Mouse (Mus musculus): ENCODE measurements around the gene Ch25h. TPM values are rescaled to one million over a fixed set of nuclear protein-coding genes. Genes with fewer than 3 reads are reported as not detected.

Gene Ch25h
- polyA plus RNA-seq, 1 experiment from 2014 or later, result 0.39 TPM

GRCm38 (mm10) chr19:34444785-34445184 is 30.2 kb downstream of the Ch25h start:
- H3K4me2 ChIP-seq (ENCODE audit: low read length), result no peak overlapping the region
- H3K4me3 ChIP-seq (replicated peaks; ENCODE audit: low read length), result no peak overlapping the region
- no peaks in the 10 kb centered on the region for H3K4me1 ChIP-seq (replicated peaks; ENCODE audit: control insufficient read depth, insufficient read depth, low read length)
- no peak overlapping the region for H3K9ac ChIP-seq (replicated peaks; ENCODE audit: low read depth, low read length)
- H3K27me3 ChIP-seq (replicated peaks; ENCODE audit: control insufficient read depth, insufficient read depth, low read length), result no peaks in the 10 kb centered on the region
- WGBS, result 95% methylated on average over 3 of the region's 3 CpGs
- no peaks in the 10 kb centered on the region for H3K9me3 ChIP-seq (ENCODE audit: control insufficient read depth, low read length)
- H3K27ac ChIP-seq (ENCODE audit: low read length), result no peak overlapping the region
- no peaks in the 10 kb centered on the region for H3K36me3 ChIP-seq (ENCODE audit: control insufficient read depth, insufficient read depth)
- no peak for ATAC-seq

- no peak for ATAC-seq
- no peak overlapping the region for H3K27ac ChIP-seq (ENCODE audit: low read length)
- no peak overlapping the region for H3K4me2 ChIP-seq (ENCODE audit: low read length)
- no peaks in the 10 kb centered on the region for H3K9me3 ChIP-seq (ENCODE audit: control insufficient read depth, low read length)
- no peaks in the 10 kb centered on the region for H3K4me1 ChIP-seq (replicated peaks; ENCODE audit: control insufficient read depth, insufficient read depth, low read length)
- H3K9ac ChIP-seq (replicated peaks; ENCODE audit: low read depth, low read length), result no peak overlapping the region
- 77% methylated on average over 2 of the region's 2 CpGs for WGBS
- H3K36me3 ChIP-seq (ENCODE audit: control insufficient read depth, insufficient read depth), result no peaks in the 10 kb centered on the region
- no peak overlapping the region for H3K4me3 ChIP-seq (replicated peaks; ENCODE audit: low read length)
- no peaks in the 10 kb centered on the region for H3K27me3 ChIP-seq (replicated peaks; ENCODE audit: control insufficient read depth, insufficient read depth, low read length)
These were observed 33.0 kb downstream of the Ch25h start for GRCm38 (mm10) chr19:34441979-34442378.

DNA sequence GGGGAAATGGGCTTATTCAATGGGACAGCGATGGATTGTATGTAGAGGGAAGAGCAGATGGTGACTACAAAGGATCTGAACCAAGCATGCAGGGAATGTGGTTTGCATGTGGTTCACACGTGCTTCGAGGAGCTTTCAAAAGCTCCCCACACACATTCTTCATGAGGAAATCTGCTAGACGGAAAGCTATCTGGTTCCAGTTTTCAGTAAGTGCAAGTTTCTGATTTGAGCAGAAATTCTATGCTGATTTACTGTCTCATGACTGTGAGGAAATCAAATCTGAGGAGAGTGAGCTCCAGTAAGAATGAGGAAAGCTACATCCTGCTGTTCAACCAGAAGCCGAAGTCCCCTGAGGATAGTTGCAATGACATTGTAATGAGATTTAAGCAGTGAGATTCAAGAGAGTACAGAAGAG is 39.8 kb downstream of the Ch25h start:
- Histone ChIP-seq H3K36me3 (ENCODE audit: control insufficient read depth, insufficient read depth) (no peaks in the 10 kb centered on the region), H3K9ac (replicated peaks; ENCODE audit: low read depth, low read length) (no peak overlapping the region), H3K4me1 (replicated peaks; ENCODE audit: control insufficient read depth, insufficient read depth, low read length) (no peaks in the 10 kb centered on the region), H3K27ac (ENCODE audit: low read length) (no peak overlapping the region), H3K4me3 (replicated peaks; ENCODE audit: low read length) (no peak overlapping the region), H3K4me2 (ENCODE audit: low read length) (no peak overlapping the region), H3K27me3 (replicated peaks; ENCODE audit: control insufficient read depth, insufficient read depth, low read length) (no peaks in the 10 kb centered on the region), H3K9me3 (ENCODE audit: control insufficient read depth, low read length) (no peaks in the 10 kb centered on the region)
- no peak for ATAC-seq
- 74% methylated on average over 5 of the region's 5 CpGs for WGBS

DNA sequence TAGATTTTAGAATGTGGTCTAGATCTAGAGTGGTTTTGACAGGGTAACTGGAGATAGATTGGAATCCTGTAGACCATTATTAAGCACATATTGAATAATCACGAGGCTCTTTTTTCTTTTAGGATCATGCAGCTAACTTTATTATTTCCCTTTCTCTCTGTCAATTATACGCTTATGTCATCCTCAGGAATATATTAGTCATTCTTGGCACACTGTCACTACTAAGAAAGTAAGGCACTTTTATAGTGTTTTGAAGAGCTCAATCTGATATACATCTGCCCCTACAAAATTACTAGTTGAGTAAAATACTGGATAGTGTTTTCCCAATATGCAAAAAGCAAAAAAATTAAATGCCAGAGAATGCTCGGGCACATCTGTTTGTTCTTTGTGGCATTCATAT is 43.6 kb downstream of the Ch25h start:
- Histone ChIP-seq H3K36me3 (ENCODE audit: control insufficient read depth, insufficient read depth) (no peaks in the 10 kb centered on the region), H3K9me3 (ENCODE audit: control insufficient read depth, low read length) (no peaks in the 10 kb centered on the region), H3K27ac (ENCODE audit: low read length) (no peak overlapping the region), H3K27me3 (replicated peaks; ENCODE audit: control insufficient read depth, insufficient read depth, low read length) (no peaks in the 10 kb centered on the region), H3K4me1 (replicated peaks; ENCODE audit: control insufficient read depth, insufficient read depth, low read length) (no peaks in the 10 kb centered on the region), H3K4me3 (replicated peaks; ENCODE audit: low read length) (no peak overlapping the region), H3K9ac (replicated peaks; ENCODE audit: low read depth, low read length) (no peak overlapping the region), H3K4me2 (ENCODE audit: low read length) (no peak overlapping the region)
- no peak for ATAC-seq
- WGBS, result 87% methylated on average over 3 of the region's 3 CpGs

GRCm38 (mm10) chr19:34423783-34424335 is 51.1 kb downstream of the Ch25h start:
- H3K27ac ChIP-seq (ENCODE audit: low read length), result no peak overlapping the region
- no peak overlapping the region for H3K4me3 ChIP-seq (replicated peaks; ENCODE audit: low read length)
- WGBS, result 91% methylated on average over 4 of the region's 4 CpGs
- no peaks in the 10 kb centered on the region for H3K27me3 ChIP-seq (replicated peaks; ENCODE audit: control insufficient read depth, insufficient read depth, low read length)
- no peak overlapping the region for H3K9ac ChIP-seq (replicated peaks; ENCODE audit: low read depth, low read length)
- H3K4me2 ChIP-seq (ENCODE audit: low read length), result no peak overlapping the region
- ATAC-seq, result no peak
- no peaks in the 10 kb centered on the region for H3K36me3 ChIP-seq (ENCODE audit: control insufficient read depth, insufficient read depth)
- H3K9me3 ChIP-seq (ENCODE audit: control insufficient read depth, low read length), result no peaks in the 10 kb centered on the region
- H3K4me1 ChIP-seq (replicated peaks; ENCODE audit: control insufficient read depth, insufficient read depth, low read length), result no peaks in the 10 kb centered on the region

Other genes with a start within 250 kb of the Ch25h start
- 9.1 and 13.3 TPM in 2 replicates for gene Acta2, start 219.6 kb downstream of the Ch25h start, polyA plus RNA-seq (2015; fragmentation: Nextera tagmentation; extraction: Ambion mirVana)
- gene Fas, start 184.5 kb downstream of the Ch25h start, polyA plus RNA-seq (2015; fragmentation: Nextera tagmentation; extraction: Ambion mirVana), result 0.63 and 1.5 TPM in 2 replicates
- gene Lipa, start 52.3 kb upstream of the Ch25h start, polyA plus RNA-seq (2015; fragmentation: Nextera tagmentation; extraction: Ambion mirVana), result 14.2 and 16.0 TPM in 2 replicates
- 9.0 and 10.5 TPM in 2 replicates for gene Ifit2, start 75.5 kb upstream of the Ch25h start, polyA plus RNA-seq (2015; fragmentation: Nextera tagmentation; extraction: Ambion mirVana)
- 1.3 TPM in 2 replicates for gene Ifit3, start 108.4 kb upstream of the Ch25h start, polyA plus RNA-seq (2015; fragmentation: Nextera tagmentation; extraction: Ambion mirVana)
- gene Ifit1bl1, start 126.8 kb upstream of the Ch25h start, polyA plus RNA-seq (2015; fragmentation: Nextera tagmentation; extraction: Ambion mirVana), result 0.65 and 0.98 TPM in 2 replicates
- gene Ifit3b, start 132.8 kb upstream of the Ch25h start, polyA plus RNA-seq (2015; fragmentation: Nextera tagmentation; extraction: Ambion mirVana), result 0.30 TPM in 1 of 2 replicates, not detected in the other
- gene Ifit1bl2, start 165.6 kb upstream of the Ch25h start, polyA plus RNA-seq (2015; fragmentation: Nextera tagmentation; extraction: Ambion mirVana), result 0.19 and 0.22 TPM in 2 replicates
- 0.15 and 0.18 TPM in 2 replicates for gene Ifit1, start 165.7 kb upstream of the Ch25h start, polyA plus RNA-seq (2015; fragmentation: Nextera tagmentation; extraction: Ambion mirVana)

Measured in forebrain, embryonic 16.5 days (tissue).